Mouse (Mus musculus): ENCODE data around the gene Cbln1.

GRCm38 (mm10) chr8:87478221-87478620, 5.8 kb upstream of the Cbln1 start:
- no peak for TF ChIP-seq GATA1 (IDR thresholded peaks at IDR 0.05; ENCODE audit: borderline replicate concordance, low read length)
- TF ChIP-seq FLI1 (IDR thresholded peaks at IDR 0.05; ENCODE audit: low read length) = no peak
